12 mouse cellular contexts compared by ENCODE assay signal in the genomic region with DNA sequence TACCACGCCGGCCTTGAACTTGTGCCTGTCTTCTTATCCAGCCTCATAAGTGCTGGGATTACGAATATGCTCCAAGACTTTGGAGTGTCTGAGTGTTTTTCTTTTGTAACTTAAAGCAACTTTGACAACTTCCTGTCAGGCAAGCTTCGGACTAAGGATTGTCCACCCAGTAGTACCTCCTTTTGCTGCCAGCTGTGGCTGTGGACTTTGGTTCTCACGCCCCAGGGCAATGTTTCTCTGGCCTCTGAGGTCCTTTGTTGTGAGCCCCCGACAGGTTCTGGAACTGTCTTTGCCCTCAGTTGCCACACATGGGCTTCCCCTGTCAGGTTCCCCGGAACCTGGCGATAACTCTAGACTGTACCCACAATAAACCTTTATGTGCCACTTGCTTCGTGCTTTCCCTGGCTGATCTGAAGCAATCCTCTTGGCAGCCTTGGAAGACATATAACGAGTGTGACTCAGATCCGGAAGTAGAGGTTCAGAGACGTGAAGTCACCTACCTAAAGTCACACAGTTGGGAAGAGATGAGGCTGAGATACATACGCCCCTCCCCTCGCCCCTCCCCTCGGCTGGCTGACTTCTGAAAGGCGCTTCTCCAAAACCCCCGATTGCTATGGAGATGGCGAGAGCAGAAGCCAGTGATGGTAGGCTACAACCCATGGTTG. TPM values are rescaled to one million over a fixed set of nuclear protein-coding genes. Genes with fewer than 3 reads are reported as not detected.
DNase-seq lines count a peak whose midpoint lies in the region; ATAC-seq and TF ChIP-seq lines count a peak whose summit lies in the region.
"Had no signal": no experiment of that assay in that cellular context is flagged by ENCODE, and none has a peak within 500 bp of the region (broad histone marks: within the 10 kb centered on the region; RNA-seq: fewer than 3 reads in every experiment).

No protein-coding gene starts in this region.

- H3K4me1 ChIP-seq in ES-E14 (ENCODE audit: control insufficient read depth in 2 of 2, insufficient read depth in 2 of 2, low read length in 2 of 2, poor library complexity in 1 of 2) = peaks cover 6 to 35% of the 10 kb centered on the region in 2 experiments
- H3K4me1 ChIP-seq in intestine, embryonic 16.5 days (ENCODE audit: control insufficient read depth, insufficient read depth, low read length) = peaks cover 29% of the 10 kb centered on the region
- no peaks in the 10 kb centered on the region for H3K4me1 ChIP-seq in midbrain, embryonic 14.5 days (ENCODE audit: control insufficient read depth, insufficient read depth, low read length)
- H3K4me1 ChIP-seq in midbrain, postnatal 0 days (ENCODE audit: insufficient read depth, low read length) = no peaks in the 10 kb centered on the region

- WGBS in intestine, embryonic 16.5 days = 42% methylated on average over 18 of the region's 18 CpGs
- 61% methylated on average over 18 of the region's 18 CpGs for WGBS in midbrain, embryonic 14.5 days
- 67% methylated on average over 18 of the region's 18 CpGs for WGBS in midbrain, postnatal 0 days

- H3K27ac ChIP-seq in ES-E14 (ENCODE audit: insufficient read depth, low read depth, low read length, poor library complexity, severe bottlenecking) = peak overlapping the region; percentile 31; the same call in 1 of the 2 replicates
- H3K27ac ChIP-seq in intestine, embryonic 16.5 days (ENCODE audit: low read length) = peak overlapping the region; percentile 88
- H3K27ac ChIP-seq in midbrain, embryonic 14.5 days (replicated peaks; ENCODE audit: low read depth, low read length) = no peak overlapping the region
- no peak overlapping the region for H3K27ac ChIP-seq in midbrain, postnatal 0 days (ENCODE audit: low read depth, low read length)
- H3K27ac ChIP-seq: embryonic facial prominence, embryonic 13.5 days; liver, embryonic 14.5 days had no signal

- no peak overlapping the region for H3K9ac ChIP-seq in ES-E14 (ENCODE audit: insufficient read depth, low read depth, low read length, poor library complexity, severe bottlenecking)
- peak overlapping the region; percentile 27; the same call in 1 of the 2 replicates for H3K9ac ChIP-seq in intestine, embryonic 16.5 days (ENCODE audit: low read depth, low read length)
- H3K9ac ChIP-seq in midbrain, embryonic 14.5 days (replicated peaks; ENCODE audit: low read length) = no peak overlapping the region
- no peak overlapping the region for H3K9ac ChIP-seq in midbrain, postnatal 0 days (replicated peaks; ENCODE audit: low read length, poor library complexity, severe bottlenecking)
- H3K9ac ChIP-seq: embryonic facial prominence, embryonic 13.5 days; liver, embryonic 14.5 days had no signal

- no peaks in the 10 kb centered on the region for H3K36me3 ChIP-seq in ES-E14 (ENCODE audit: control insufficient read depth, insufficient read depth, low read length, poor library complexity, severe bottlenecking)
- H3K36me3 ChIP-seq in intestine, embryonic 16.5 days (ENCODE audit: control insufficient read depth, insufficient read depth, low read length) = no peaks in the 10 kb centered on the region
- H3K36me3 ChIP-seq in midbrain, embryonic 14.5 days (ENCODE audit: control insufficient read depth, insufficient read depth, low read length) = no peaks in the 10 kb centered on the region
- H3K36me3 ChIP-seq in midbrain, postnatal 0 days (ENCODE audit: insufficient read depth, low read length) = no peaks in the 10 kb centered on the region
- H3K36me3 ChIP-seq: embryonic facial prominence, embryonic 13.5 days had no signal

- DNase-seq in layer of hippocampus, postnatal 10 days (ENCODE audit: low spot score in 2 of 2) = peak; percentile 32 to 49
- DNase-seq in layer of hippocampus, postnatal 36 days = no peak
- peak; percentile 55 for DNase-seq in ES-E14 (ENCODE audit: low read depth, low spot score)
- DNase-seq in thymus, postnatal 14 days = peak; percentile 81
- DNase-seq in midbrain, embryonic 14.5 days = no peak
- DNase-seq in cerebellum, postnatal 4 days (ENCODE audit: low spot score in 2 of 2) = no peak
- DNase-seq in midbrain, postnatal 0 days (ENCODE audit: low spot score) = no peak
- DNase-seq: heart, postnatal 10 days had no signal

- H3K4me3 ChIP-seq in ES-E14 (ENCODE audit: insufficient read depth in 1 of 2, low read depth in 1 of 2, low read length in 2 of 2, poor library complexity in 1 of 2, severe bottlenecking in 1 of 2) = no peak overlapping the region
- no peak overlapping the region for H3K4me3 ChIP-seq in intestine, embryonic 16.5 days (ENCODE audit: low read length)
- H3K4me3 ChIP-seq in midbrain, embryonic 14.5 days (replicated peaks; ENCODE audit: low read depth, low read length) = no peak overlapping the region
- no peak overlapping the region for H3K4me3 ChIP-seq in midbrain, postnatal 0 days (ENCODE audit: low read depth, low read length)
- H3K4me3 ChIP-seq: embryonic facial prominence, embryonic 13.5 days; megakaryocyte, embryonic 14.5 days had no signal

- H3K27me3 ChIP-seq in intestine, embryonic 16.5 days (replicated peaks; ENCODE audit: control insufficient read depth, insufficient read depth, low read length) = no peaks in the 10 kb centered on the region
- no peaks in the 10 kb centered on the region; the same call in 1 of the 2 replicates for H3K27me3 ChIP-seq in midbrain, embryonic 14.5 days (ENCODE audit: control insufficient read depth, insufficient read depth, low read length)
- no peaks in the 10 kb centered on the region; the same call in 1 of the 2 replicates for H3K27me3 ChIP-seq in midbrain, postnatal 0 days (ENCODE audit: insufficient read depth, low read length)

- H3K4me2 ChIP-seq in intestine, embryonic 16.5 days (ENCODE audit: low read depth, low read length) = 0 out of 2 replicates have a peak overlapping the region, but pooled peaks have one; percentile 17
- H3K4me2 ChIP-seq in midbrain, embryonic 14.5 days (ENCODE audit: low read length) = no peak overlapping the region
- H3K4me2 ChIP-seq in midbrain, postnatal 0 days (ENCODE audit: low read depth, low read length, poor library complexity, severe bottlenecking) = no peak overlapping the region
- H3K4me2 ChIP-seq: embryonic facial prominence, embryonic 13.5 days had no signal

- no peaks in the 10 kb centered on the region for H3K9me3 ChIP-seq in ES-E14 (ENCODE audit: control insufficient read depth, insufficient read depth, low read depth, low read length)
- no peaks in the 10 kb centered on the region for H3K9me3 ChIP-seq in intestine, embryonic 16.5 days (ENCODE audit: control insufficient read depth, low read length)
- no peaks in the 10 kb centered on the region for H3K9me3 ChIP-seq in midbrain, embryonic 14.5 days (ENCODE audit: control insufficient read depth, low read length)
- H3K9me3 ChIP-seq in midbrain, postnatal 0 days (ENCODE audit: low read length) = no peaks in the 10 kb centered on the region
- H3K9me3 ChIP-seq: embryonic facial prominence, embryonic 13.5 days had no signal

- no peak for TF ChIP-seq CTCF in midbrain, postnatal 0 days (IDR thresholded peaks at IDR 0.05)

- in situ Hi-C loops in ES-E14 (cut with MboI; ENCODE audit: low sequenced_read_pairs in 2 of 2, unreplicated experiment in 2 of 2) = no loop called here

- peak; percentile 54 for ATAC-seq in intestine, embryonic 16.5 days
- no peak for ATAC-seq in midbrain, embryonic 14.5 days (ENCODE audit: low FRiP score, low TSS enrichment)
- no peak for ATAC-seq in midbrain, postnatal 0 days (ENCODE audit: low FRiP score)

RNA-seq across cellular contexts. Expression of gene Crybg2, which starts 0.7 kb away (rescaled TPM):
- total RNA-seq in layer of hippocampus, postnatal 10 days (2021) = 1 to 10 TPM; 2.1 to 2.7 TPM
- 1 to 10 TPM; 1.2 to 1.8 TPM for total RNA-seq in layer of hippocampus, postnatal 36 days (2021)
- total RNA-seq in ES-E14 (2012; rRNA removed) = 12.6 and 30.9 TPM in 2 replicates
- 22.3 and 22.9 TPM in 2 replicates for polyA plus RNA-seq in intestine, embryonic 16.5 days (2015; fragmentation: Nextera tagmentation; extraction: Ambion mirVana)
- 1.8 and 2.3 TPM in 2 replicates for polyA plus RNA-seq in midbrain, embryonic 14.5 days (2014; fragmentation: Nextera tagmentation; extraction: Ambion mirVana)
- total RNA-seq in midbrain, postnatal 0 days (2014; rRNA removed) = 4.2 and 4.5 TPM in 2 replicates
- 7.7 and 8.4 TPM in 2 replicates for polyA plus RNA-seq in midbrain, postnatal 0 days (2015; fragmentation: Nextera tagmentation; extraction: Ambion mirVana)
- total RNA-seq: heart, postnatal 10 days had no signal

RNA-seq across cellular contexts. Expression of gene Zfp683, which starts 7.7 kb away (rescaled TPM):
- total RNA-seq in layer of hippocampus, postnatal 10 days (2021) = not detected
- total RNA-seq in layer of hippocampus, postnatal 36 days (2021) = not detected
- total RNA-seq in ES-E14 (2012; rRNA removed) = not detected in 2 replicates
- not detected in 2 replicates for polyA plus RNA-seq in intestine, embryonic 16.5 days (2015; fragmentation: Nextera tagmentation; extraction: Ambion mirVana)
- not detected in 2 replicates for polyA plus RNA-seq in midbrain, embryonic 14.5 days (2014; fragmentation: Nextera tagmentation; extraction: Ambion mirVana)
- not detected in 2 replicates for total RNA-seq in midbrain, postnatal 0 days (2014; rRNA removed)
- polyA plus RNA-seq in midbrain, postnatal 0 days (2015; fragmentation: Nextera tagmentation; extraction: Ambion mirVana) = not detected in 2 replicates
- total RNA-seq: heart, postnatal 10 days had no signal
- polyA plus RNA-seq: embryonic facial prominence, embryonic 13.5 days had no signal

RNA-seq across cellular contexts. Expression of gene Cd52, which starts 33.6 kb away (rescaled TPM):
- 1 to 10 TPM; 1.2 to 2.4 TPM for total RNA-seq in layer of hippocampus, postnatal 10 days (2021)
- total RNA-seq in layer of hippocampus, postnatal 36 days (2021) = 1 to 10 TPM in 1 of 2 experiments, not detected in 1; 1.1 TPM
- total RNA-seq in ES-E14 (2012; rRNA removed) = 1.5 and 13.0 TPM in 2 replicates
- polyA plus RNA-seq in intestine, embryonic 16.5 days (2015; fragmentation: Nextera tagmentation; extraction: Ambion mirVana) = 27.8 and 28.4 TPM in 2 replicates
- polyA plus RNA-seq in midbrain, embryonic 14.5 days (2014; fragmentation: Nextera tagmentation; extraction: Ambion mirVana) = 1.8 and 4.5 TPM in 2 replicates
- 0.66 TPM in 1 of 2 replicates, not detected in the other for total RNA-seq in midbrain, postnatal 0 days (2014; rRNA removed)
- 2.0 and 2.7 TPM in 2 replicates for polyA plus RNA-seq in midbrain, postnatal 0 days (2015; fragmentation: Nextera tagmentation; extraction: Ambion mirVana)

RNA-seq across cellular contexts. Expression of gene Ubxn11, which starts 41.1 kb away (rescaled TPM):
- total RNA-seq in layer of hippocampus, postnatal 10 days (2021) = 10 to 100 TPM; 19.5 to 23.2 TPM
- total RNA-seq in layer of hippocampus, postnatal 36 days (2021) = 10 to 100 TPM; 32.8 to 34.7 TPM
- total RNA-seq in ES-E14 (2012; rRNA removed) = 12.4 and 23.3 TPM in 2 replicates
- polyA plus RNA-seq in intestine, embryonic 16.5 days (2015; fragmentation: Nextera tagmentation; extraction: Ambion mirVana) = 4.3 and 5.6 TPM in 2 replicates
- polyA plus RNA-seq in midbrain, embryonic 14.5 days (2014; fragmentation: Nextera tagmentation; extraction: Ambion mirVana) = 11.7 and 13.6 TPM in 2 replicates
- 4.9 and 8.4 TPM in 2 replicates for total RNA-seq in midbrain, postnatal 0 days (2014; rRNA removed)
- 11.2 and 13.7 TPM in 2 replicates for polyA plus RNA-seq in midbrain, postnatal 0 days (2015; fragmentation: Nextera tagmentation; extraction: Ambion mirVana)

RNA-seq across cellular contexts. Expression of gene Lin28a, which starts 42.7 kb away (rescaled TPM):
- total RNA-seq in layer of hippocampus, postnatal 10 days (2021) = not detected
- not detected for total RNA-seq in layer of hippocampus, postnatal 36 days (2021)
- total RNA-seq in ES-E14 (2012; rRNA removed) = 84.7 and 134 TPM in 2 replicates
- 0.10 TPM in 2 replicates for polyA plus RNA-seq in intestine, embryonic 16.5 days (2015; fragmentation: Nextera tagmentation; extraction: Ambion mirVana)
- 0.13 and 0.31 TPM in 2 replicates for polyA plus RNA-seq in midbrain, embryonic 14.5 days (2014; fragmentation: Nextera tagmentation; extraction: Ambion mirVana)
- 0.05 and 0.57 TPM in 2 replicates for total RNA-seq in midbrain, postnatal 0 days (2014; rRNA removed)
- polyA plus RNA-seq in midbrain, postnatal 0 days (2015; fragmentation: Nextera tagmentation; extraction: Ambion mirVana) = 0.04 and 0.13 TPM in 2 replicates
- total RNA-seq: heart, postnatal 10 days had no signal
- polyA plus RNA-seq: embryonic facial prominence, embryonic 13.5 days had no signal

Comparison
In these comparisons a context has a peak if more than half of its experiments do, and no peak if none do; other contexts are left out.
1. DNase-seq: peak in layer of hippocampus, postnatal 10 days (2 of 2), ES-E14 (single experiment) and thymus, postnatal 14 days (single experiment); none in layer of hippocampus, postnatal 36 days (0 of 2), midbrain, embryonic 14.5 days (single experiment), cerebellum, postnatal 4 days (0 of 2) and midbrain, postnatal 0 days (single experiment).
2. H3K27ac ChIP-seq: peak in ES-E14 (single experiment) and intestine, embryonic 16.5 days (single experiment); none in midbrain, embryonic 14.5 days (single experiment) and midbrain, postnatal 0 days (single experiment).